Mouse (Mus musculus) midbrain, embryonic 12.5 days (tissue): ENCODE results near the gene Olfr316. TPM values are rescaled to one million over a fixed set of nuclear protein-coding genes. Genes with fewer than 3 reads are reported as not detected.

Experiments used
- ATAC-seq: fragments of 200-750 bp; cut with Nextera tagmentation; 2 replicates; pipeline ENCODE4 v1.8.0; 2017; ENCODE audit warnings: low read depth, moderate TSS enrichment, moderate library complexity; ENCODE audit not compliant: low FRiP score
- H3K27ac ChIP-seq: fragments of 300-500 bp; sonication (generic); replicated peaks from 2 replicates; pipeline ENCODE4 v1.5.1; 2016; ENCODE audit warnings: mild to moderate bottlenecking
- H3K27me3 ChIP-seq: fragments of 300-500 bp; sonication (generic); 2 replicates; pipeline ENCODE4 v1.6.1; 2016; ENCODE audit warnings: mild to moderate bottlenecking
- H3K36me3 ChIP-seq: fragments of 300-500 bp; sonication (generic); 2 replicates; pipeline ENCODE4 v1.6.1; 2016
- H3K4me1 ChIP-seq: fragments of 300-500 bp; sonication (generic); 2 replicates; pipeline ENCODE4 v1.6.1; 2016
- H3K4me2 ChIP-seq: fragments of 300-500 bp; sonication (generic); replicated peaks from 2 replicates; pipeline ENCODE4 v1.6.1; 2016; ENCODE audit warnings: mild to moderate bottlenecking, moderate library complexity
- H3K4me3 ChIP-seq: fragments of 300-500 bp; sonication (generic); 2 replicates; pipeline ENCODE4 v1.5.1; 2016; ENCODE audit warnings: mild to moderate bottlenecking
- H3K9ac ChIP-seq: fragments of 300-500 bp; sonication (generic); replicated peaks from 2 replicates; pipeline ENCODE4 v1.6.1; 2016; ENCODE audit warnings: mild to moderate bottlenecking, moderate library complexity
- H3K9me3 ChIP-seq: fragments of 300-500 bp; sonication (generic); 2 replicates; pipeline ENCODE4 v1.6.1; 2016; ENCODE audit warnings: mild to moderate bottlenecking
- WGBS: fragments of 180-500 bp; shearing (Covaris S2); methylation state at CpG from one replicate; pipeline ENCODE4 v1.1.7; 2016; 5-methylcytosine and 5-hydroxymethylcytosine counted together
- polyA plus RNA-seq: library from polyadenylated mRNA; unstranded; fragments of >200 nt; fragmentation: Nextera tagmentation; extraction: Ambion mirVana; gene quantifications from 2 replicates; pipeline ENCODE4 v1.2.1, GENCODE M21; 2016

The Olfr316 gene
- polyA plus RNA-seq, 1 experiment from 2014 or later = not detected

DNA sequence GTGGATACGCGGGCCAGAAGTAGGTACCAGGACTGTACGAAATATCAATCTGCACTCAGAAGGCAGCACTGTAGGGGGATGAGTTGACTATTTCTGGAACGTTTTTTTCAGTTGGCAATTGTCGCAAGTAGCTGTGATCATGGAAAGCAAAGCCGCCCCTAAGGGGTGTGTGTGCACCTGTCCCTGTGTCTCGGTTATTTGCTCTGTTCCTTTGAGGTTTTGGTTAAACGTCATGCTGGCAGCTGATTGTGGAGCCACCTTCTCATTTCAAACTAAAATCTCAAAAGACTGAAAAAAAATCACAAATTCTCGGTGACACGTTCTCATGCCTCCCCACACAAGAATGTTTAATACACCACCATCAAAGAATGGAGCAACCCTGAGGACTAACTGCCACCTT, 35.1 kb downstream of the Olfr316 start:
- no peak for ATAC-seq
- Histone ChIP-seq H3K36me3 (no peaks in the 10 kb centered on the region), H3K9ac (no peak overlapping the region), H3K4me3 (no peak overlapping the region), H3K4me2 (no peak overlapping the region), H3K9me3 (no peaks in the 10 kb centered on the region), H3K27me3 (no peaks in the 10 kb centered on the region), H3K27ac (no peak overlapping the region), H3K4me1 (peaks cover 5% of the 10 kb centered on the region)
- WGBS = 85% methylated on average over 10 of the region's 10 CpGs

DNA sequence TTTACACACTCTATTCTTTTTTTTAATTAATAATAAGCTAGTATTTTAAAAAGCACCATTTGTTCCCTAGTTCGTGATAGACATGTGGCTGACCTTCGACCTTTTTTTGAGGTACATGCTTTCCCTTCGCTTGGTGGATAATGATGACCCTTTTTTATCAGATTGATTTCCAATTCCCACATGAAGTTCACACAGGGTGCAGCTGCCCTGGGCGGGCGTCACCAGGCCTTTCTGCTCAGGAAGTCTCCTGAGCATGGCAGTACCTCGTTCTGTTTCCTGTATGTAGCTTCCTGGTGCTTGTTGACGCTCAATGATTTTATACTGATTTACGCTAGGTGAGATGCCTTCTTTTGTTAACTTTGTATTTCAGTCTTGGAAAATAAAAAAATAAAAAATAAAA, 35.8 kb downstream of the Olfr316 start:
- 81% methylated on average over 8 of the region's 8 CpGs for WGBS
- Histone ChIP-seq H3K27ac (no peak overlapping the region), H3K36me3 (no peaks in the 10 kb centered on the region), H3K4me3 (no peak overlapping the region), H3K4me2 (no peak overlapping the region), H3K4me1 (peaks cover 5% of the 10 kb centered on the region), H3K9ac (no peak overlapping the region), H3K9me3 (no peaks in the 10 kb centered on the region), H3K27me3 (no peaks in the 10 kb centered on the region)
- no peak for ATAC-seq

DNA sequence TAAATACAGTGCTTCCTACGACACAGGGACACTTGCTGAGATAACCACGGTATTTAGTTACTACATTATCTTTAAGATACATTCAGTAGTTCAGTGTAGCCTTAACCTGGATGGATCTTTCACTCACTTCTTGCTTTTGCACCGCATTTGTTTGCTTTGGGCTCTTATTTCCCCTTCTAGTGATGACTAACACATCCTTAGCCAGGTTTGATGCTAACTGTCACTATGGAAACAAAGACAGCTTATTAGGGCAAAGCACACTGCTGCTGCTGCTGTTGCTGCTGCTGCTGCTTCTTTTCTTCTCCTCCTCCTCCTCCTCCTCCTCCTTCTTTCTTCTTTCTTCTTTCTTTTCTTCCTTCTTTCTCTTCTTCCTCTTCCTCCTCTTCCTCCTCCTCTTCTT, 37.0 kb downstream of the Olfr316 start:
- no peak overlapping the region for H3K9ac ChIP-seq
- no peaks in the 10 kb centered on the region for H3K36me3 ChIP-seq
- no peak overlapping the region for H3K27ac ChIP-seq
- no peak overlapping the region for H3K4me2 ChIP-seq
- H3K4me1 ChIP-seq = peaks cover 5% of the 10 kb centered on the region
- no peaks in the 10 kb centered on the region for H3K9me3 ChIP-seq
- H3K4me3 ChIP-seq = no peak overlapping the region
- 26% methylated on average over 3 of the region's 3 CpGs for WGBS
- no peaks in the 10 kb centered on the region for H3K27me3 ChIP-seq
- no peak for ATAC-seq

DNA sequence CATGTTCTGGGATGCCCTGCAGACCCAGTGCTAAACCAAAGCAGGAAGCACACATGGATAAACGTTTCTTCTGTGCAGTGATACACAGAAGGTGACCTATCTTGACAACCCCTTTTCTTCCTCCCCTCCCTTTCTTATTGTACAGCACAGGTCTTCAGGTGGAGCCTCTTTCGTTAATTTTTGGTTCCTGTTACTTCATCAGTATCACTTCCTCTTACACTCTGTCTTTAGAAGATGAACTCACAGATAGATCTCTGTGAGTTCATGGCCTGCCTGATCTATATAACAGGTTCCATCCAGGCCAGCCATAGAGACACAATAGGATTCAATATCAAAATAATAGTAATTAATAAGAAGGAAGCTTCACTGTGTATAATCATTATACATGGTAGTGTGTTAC, 37.5 kb downstream of the Olfr316 start:
- H3K36me3 ChIP-seq = no peaks in the 10 kb centered on the region
- no peak overlapping the region for H3K27ac ChIP-seq
- no peaks in the 10 kb centered on the region for H3K9me3 ChIP-seq
- peaks cover 5% of the 10 kb centered on the region for H3K4me1 ChIP-seq
- WGBS = 53% methylated on average over 2 of the region's 2 CpGs
- no peak for ATAC-seq
- no peak overlapping the region for H3K4me2 ChIP-seq
- H3K27me3 ChIP-seq = no peaks in the 10 kb centered on the region
- no peak overlapping the region for H3K9ac ChIP-seq
- H3K4me3 ChIP-seq = no peak overlapping the region

DNA sequence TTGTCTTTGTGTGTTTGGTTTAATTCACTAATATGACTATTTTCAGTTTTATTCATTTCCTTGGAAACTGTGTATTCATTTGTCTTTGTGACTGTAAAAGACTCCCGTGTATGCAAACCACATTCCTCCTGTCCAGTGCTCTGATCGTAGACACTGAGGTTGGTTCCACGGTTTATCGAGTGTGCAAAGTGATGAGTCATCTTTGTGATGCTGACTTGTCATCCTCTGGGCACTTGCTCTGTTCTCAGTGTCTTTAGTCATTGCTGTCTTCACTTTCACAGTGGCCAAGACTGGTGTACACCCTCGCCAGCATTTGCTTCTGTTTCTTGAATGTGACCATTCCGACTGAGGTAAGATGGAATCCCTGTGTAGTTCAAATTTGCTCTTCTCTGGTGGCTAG, 38.1 kb downstream of the Olfr316 start:
- H3K27me3 ChIP-seq = no peaks in the 10 kb centered on the region
- H3K4me2 ChIP-seq = no peak overlapping the region
- H3K9me3 ChIP-seq = no peaks in the 10 kb centered on the region
- no peak overlapping the region for H3K9ac ChIP-seq
- no peak overlapping the region for H3K4me3 ChIP-seq
- H3K36me3 ChIP-seq = no peaks in the 10 kb centered on the region
- ATAC-seq = no peak
- WGBS = 83% methylated on average over 6 of the region's 6 CpGs
- H3K4me1 ChIP-seq = peaks cover 5% of the 10 kb centered on the region
- H3K27ac ChIP-seq = no peak overlapping the region

DNA sequence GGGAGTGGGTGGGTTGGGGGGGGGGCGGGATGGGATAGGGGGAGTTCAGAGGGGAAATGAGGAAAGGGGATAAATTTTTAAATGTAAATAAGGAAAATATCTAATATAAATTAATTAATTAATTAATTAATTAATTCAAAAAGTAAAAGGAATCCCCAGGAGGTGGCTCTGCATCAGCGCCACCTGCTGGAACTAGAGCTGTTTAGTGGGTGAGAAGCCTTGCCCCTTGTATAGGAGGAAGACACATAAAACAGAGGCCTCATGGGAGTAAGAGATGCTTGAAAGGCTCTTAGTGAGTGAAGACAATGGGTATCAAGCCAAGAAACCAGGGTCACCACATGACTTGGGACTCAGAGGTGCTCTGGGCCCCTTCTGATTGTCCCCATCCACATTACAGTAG, 43.3 kb downstream of the Olfr316 start:
- H3K27me3 ChIP-seq = no peaks in the 10 kb centered on the region
- no peak overlapping the region for H3K4me2 ChIP-seq
- no peaks in the 10 kb centered on the region for H3K4me1 ChIP-seq
- no peak overlapping the region for H3K27ac ChIP-seq
- H3K4me3 ChIP-seq = no peak overlapping the region
- no peaks in the 10 kb centered on the region for H3K36me3 ChIP-seq
- WGBS = 96% methylated on average over 2 of the region's 2 CpGs
- H3K9me3 ChIP-seq = no peaks in the 10 kb centered on the region
- ATAC-seq = no peak
- no peak overlapping the region for H3K9ac ChIP-seq

DNA sequence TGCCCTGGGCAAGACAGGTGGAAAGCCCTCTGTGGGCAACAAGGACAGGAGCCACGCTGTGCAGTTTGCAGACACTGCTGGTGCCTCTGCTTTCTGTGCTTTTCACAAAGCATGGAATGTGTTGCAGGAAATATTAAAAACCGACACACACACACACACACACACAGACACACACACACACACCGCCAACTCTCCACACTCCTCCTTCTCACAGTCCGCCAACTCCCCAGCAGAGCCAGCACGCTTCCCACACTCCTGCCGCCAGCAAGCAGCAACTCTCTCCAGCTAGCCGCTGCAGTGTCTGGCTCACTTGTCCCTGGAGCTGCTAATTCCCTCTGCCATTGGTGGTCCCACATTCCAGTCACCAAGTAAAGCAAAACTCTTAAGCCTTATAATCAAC, 44.3 kb downstream of the Olfr316 start:
- H3K27ac ChIP-seq = no peak overlapping the region
- no peak overlapping the region for H3K4me3 ChIP-seq
- H3K36me3 ChIP-seq = no peaks in the 10 kb centered on the region
- H3K4me2 ChIP-seq = no peak overlapping the region
- ATAC-seq = no peak
- H3K9ac ChIP-seq = no peak overlapping the region
- H3K9me3 ChIP-seq = no peaks in the 10 kb centered on the region
- H3K27me3 ChIP-seq = no peaks in the 10 kb centered on the region
- peaks cover 5% of the 10 kb centered on the region for H3K4me1 ChIP-seq
- 79% methylated on average over 7 of the region's 7 CpGs for WGBS

DNA sequence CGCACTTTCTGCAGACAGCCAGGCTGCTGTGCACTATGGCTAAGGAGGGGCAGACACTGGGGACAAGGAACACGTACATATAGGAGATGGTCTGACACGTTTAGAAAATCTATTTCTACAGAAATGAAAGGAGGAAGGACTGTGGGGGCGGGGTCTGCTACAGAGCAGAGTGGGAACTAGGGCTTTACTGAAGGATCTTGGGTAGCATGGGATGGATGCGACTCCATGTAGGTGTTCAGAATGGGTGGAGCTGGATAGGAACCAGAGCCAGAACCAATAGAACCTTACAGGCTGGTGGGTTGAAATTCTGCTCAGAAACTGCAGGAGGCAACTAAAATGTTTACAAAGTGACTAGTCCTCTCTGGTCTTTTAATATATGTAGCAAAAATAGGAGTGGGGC, 47.2 kb downstream of the Olfr316 start:
- Histone ChIP-seq H3K4me2 (no peak overlapping the region), H3K36me3 (no peaks in the 10 kb centered on the region), H3K27ac (no peak overlapping the region), H3K9ac (no peak overlapping the region), H3K4me1 (peaks cover 11% of the 10 kb centered on the region), H3K27me3 (no peaks in the 10 kb centered on the region), H3K4me3 (no peak overlapping the region), H3K9me3 (no peaks in the 10 kb centered on the region)
- 86% methylated on average over 5 of the region's 5 CpGs for WGBS
- ATAC-seq = no peak

DNA sequence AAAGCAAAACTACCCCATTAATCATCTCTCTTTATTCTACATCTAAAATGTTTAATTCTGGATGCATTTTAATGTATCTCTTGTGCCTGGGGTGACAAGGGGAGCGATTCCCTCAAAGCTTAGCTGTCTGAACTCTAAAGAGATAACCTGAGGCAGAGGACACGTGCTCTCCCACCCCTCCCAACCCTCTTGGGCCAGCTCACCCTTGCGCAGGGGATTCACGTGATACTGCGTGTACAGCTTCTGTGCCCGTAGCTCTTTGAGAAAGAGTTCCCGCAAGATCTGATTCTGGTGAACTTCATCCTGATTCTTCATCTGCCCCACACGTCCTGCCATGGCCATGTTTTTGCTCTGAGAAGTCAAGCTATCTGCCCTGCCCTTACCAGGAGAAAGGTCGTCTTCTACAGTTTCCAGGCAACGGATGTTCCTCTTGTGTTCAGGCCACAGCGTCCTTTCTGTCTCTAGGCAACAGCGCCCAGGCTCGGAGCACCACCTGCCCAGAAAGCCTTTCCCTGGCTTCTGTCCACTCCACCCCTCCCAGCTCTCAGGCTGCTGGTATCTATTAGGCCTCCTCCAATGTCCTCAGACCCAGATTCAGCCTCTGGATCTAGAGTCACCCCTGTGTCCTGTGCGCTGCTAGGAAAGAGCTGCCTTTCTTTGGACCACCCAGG, 49.2 kb downstream of the Olfr316 start, which contains the start of gene Fam183b:
Fam183b (minus strand) TSS at position 403 of the 671 bp plus-strand sequence.
- peak; percentile 68 for ATAC-seq
- peak within 1 kb of the TSS; percentile 17 for H3K4me3 ChIP-seq
- no peak within 1 kb of the TSS for H3K9ac ChIP-seq
- no peaks in the 10 kb centered on the region for H3K9me3 ChIP-seq
- peak within 1 kb of the TSS; percentile 38 for H3K4me2 ChIP-seq
- 31% methylated on average over 14 of the region's 14 CpGs for WGBS
- H3K36me3 ChIP-seq = no peaks in the 10 kb centered on the region
- no peaks in the 10 kb centered on the region for H3K27me3 ChIP-seq
- H3K4me1 ChIP-seq = peaks cover 11% of the 10 kb centered on the region
- H3K27ac ChIP-seq = peak within 1 kb of the TSS; percentile 10; the same call in 1 of the 2 replicates

DNA sequence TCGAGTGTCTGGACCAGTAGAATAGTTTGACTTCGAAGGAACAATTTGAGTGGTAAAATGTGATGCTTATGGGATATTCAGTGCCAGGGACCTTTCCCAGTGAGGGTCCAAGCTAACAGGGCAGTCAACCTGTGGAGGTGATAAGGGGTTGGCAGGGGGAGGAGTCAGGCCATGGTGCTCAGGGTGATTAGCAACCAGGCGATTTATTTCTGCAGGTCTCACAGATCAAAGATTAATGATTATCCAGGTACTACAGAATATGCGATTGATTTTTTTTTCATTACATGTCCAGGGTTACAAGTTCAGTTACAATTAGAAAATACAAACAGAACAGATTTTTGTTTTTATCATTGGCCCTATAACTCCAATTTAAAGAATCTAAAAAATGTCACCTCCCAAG, 51.3 kb downstream of the Olfr316 start:
- 82% methylated on average over 4 of the region's 4 CpGs for WGBS
- H3K9ac ChIP-seq = no peak overlapping the region
- H3K4me3 ChIP-seq = no peak overlapping the region
- no peaks in the 10 kb centered on the region for H3K27me3 ChIP-seq
- H3K4me2 ChIP-seq = no peak overlapping the region
- H3K36me3 ChIP-seq = no peaks in the 10 kb centered on the region
- no peak for ATAC-seq
- no peak overlapping the region for H3K27ac ChIP-seq
- H3K9me3 ChIP-seq = no peaks in the 10 kb centered on the region
- H3K4me1 ChIP-seq = peaks cover 11% of the 10 kb centered on the region

DNA sequence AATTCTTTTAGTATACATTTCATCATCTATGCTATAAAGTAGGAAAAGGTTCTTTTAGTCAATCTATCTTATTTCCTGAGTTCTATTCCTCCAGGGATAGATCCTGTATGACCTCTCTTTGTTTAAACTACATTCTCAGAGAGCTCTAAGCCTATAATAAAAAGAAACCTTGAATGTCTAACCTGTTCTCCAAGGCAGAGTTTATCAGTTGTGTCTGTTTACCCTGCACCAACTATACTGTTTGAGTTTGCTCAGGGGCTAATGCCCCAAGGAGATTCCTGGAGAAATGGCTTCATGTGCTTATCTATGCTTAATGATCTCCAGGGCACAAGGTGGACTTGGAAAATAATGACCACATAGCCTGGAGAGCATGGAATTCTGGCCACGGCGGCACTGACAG, 51.9 kb downstream of the Olfr316 start:
- no peaks in the 10 kb centered on the region for H3K9me3 ChIP-seq
- no peak overlapping the region for H3K4me2 ChIP-seq
- no peak overlapping the region for H3K4me3 ChIP-seq
- H3K4me1 ChIP-seq = peaks cover 11% of the 10 kb centered on the region
- no peaks in the 10 kb centered on the region for H3K36me3 ChIP-seq
- no peak for ATAC-seq
- no peaks in the 10 kb centered on the region for H3K27me3 ChIP-seq
- no peak overlapping the region for H3K27ac ChIP-seq
- no peak overlapping the region for H3K9ac ChIP-seq
- WGBS = 89% methylated on average over 2 of the region's 2 CpGs
